Mouse (Mus musculus) heart, postnatal 25 days (tissue): Measurements from ENCODE around the gene Tbc1d12. TPM values are rescaled to one million over a fixed set of nuclear protein-coding genes. Genes with fewer than 3 reads are reported as not detected.

Source experiments
- DNase-seq: peaks from one replicate; pipeline ENCODE4 v3.0.0; 2022; ENCODE audit warnings: low spot score
- intact Hi-C: fragments of 180-260 bp; cut with DNase I; formaldehyde crosslinking; loops from one replicate; pipeline ENCODE4 v1.15.1; 2025
- total RNA-seq, 2 experiments: library from RNA; stranded (reverse); gene quantifications; 2 replicates each; pipeline ENCODE4 v1.2.3; 2021

Tbc1d12 gene
- total RNA-seq, 2 experiments from 2014 or later: 5.9 to 6.7 TPM

GRCm38 (mm10) chr19:38901146-38902135 lies 65.1 kb downstream of the Tbc1d12 start:
- intact Hi-C loops: no loop called here
- no peak for DNase-seq

GRCm38 (mm10) chr19:38902501-38902900 lies 66.1 kb downstream of the Tbc1d12 start:
- intact Hi-C loops: no loop called here
- DNase-seq: no peak

- intact Hi-C loops: loop anchor here (10.0 kb wide), 1 partner anchor 489 kb away; no protein-coding TSS in a partner anchor
- no peak for DNase-seq
These were observed 77.4 kb downstream of the Tbc1d12 start for GRCm38 (mm10) chr19:38913786-38914185.

GRCm38 (mm10) chr19:38914926-38915325 lies 78.5 kb downstream of the Tbc1d12 start:
- DNase-seq: no peak
- intact Hi-C loops: loop anchor here (5.0 to 10.0 kb wide), 3 partner anchors 78 to 490 kb away; partner anchors contain the start of genes Noc3l and Tbc1d12

GRCm38 (mm10) chr19:38915677-38916076 lies 79.3 kb downstream of the Tbc1d12 start:
- intact Hi-C loops: loop anchor here (5.0 to 10.0 kb wide), 3 partner anchors 78 to 491 kb away; partner anchors contain the start of genes Noc3l and Tbc1d12
- DNase-seq: no peak

- intact Hi-C loops: no loop called here
- no peak for DNase-seq
These were observed 92.2 kb downstream of the Tbc1d12 start for GRCm38 (mm10) chr19:38928481-38929158.

GRCm38 (mm10) chr19:38929471-38930251 lies 93.3 kb downstream of the Tbc1d12 start:
- no peak for DNase-seq
- intact Hi-C loops: no loop called here

- no peak for DNase-seq
- intact Hi-C loops: no loop called here
These were observed 93.9 kb downstream of the Tbc1d12 start for GRCm38 (mm10) chr19:38930252-38930787.

GRCm38 (mm10) chr19:38930788-38931565 lies 94.6 kb downstream of the Tbc1d12 start, which contains the start of gene Hells:
Gene Hells, plus strand, starts transcription at chr19:38930915.
- peak; percentile 54 for DNase-seq
- intact Hi-C loops: no loop called here

GRCm38 (mm10) chr19:38931566-38931890 lies 95.1 kb downstream of the Tbc1d12 start:
- no peak for DNase-seq
- intact Hi-C loops: no loop called here

GRCm38 (mm10) chr19:38944590-38945307 lies 108.4 kb downstream of the Tbc1d12 start:
- DNase-seq: no peak
- intact Hi-C loops: no loop called here

Other genes with a start within 250 kb of the Tbc1d12 start
- 1 to 10 TPM; 6.1 to 6.7 TPM for gene Noc3l, start 17.3 kb upstream of the Tbc1d12 start, total RNA-seq
- under 1 TPM; 0.73 TPM for gene Hells, start 94.3 kb downstream of the Tbc1d12 start, total RNA-seq
- gene Cyp2c55, start 170.4 kb downstream of the Tbc1d12 start, total RNA-seq: not detected
- gene Cyp2c65, start 224.4 kb downstream of the Tbc1d12 start, total RNA-seq: not detected